Mouse (Mus musculus): ENCODE measurements around the gene Cygb.

DNA sequence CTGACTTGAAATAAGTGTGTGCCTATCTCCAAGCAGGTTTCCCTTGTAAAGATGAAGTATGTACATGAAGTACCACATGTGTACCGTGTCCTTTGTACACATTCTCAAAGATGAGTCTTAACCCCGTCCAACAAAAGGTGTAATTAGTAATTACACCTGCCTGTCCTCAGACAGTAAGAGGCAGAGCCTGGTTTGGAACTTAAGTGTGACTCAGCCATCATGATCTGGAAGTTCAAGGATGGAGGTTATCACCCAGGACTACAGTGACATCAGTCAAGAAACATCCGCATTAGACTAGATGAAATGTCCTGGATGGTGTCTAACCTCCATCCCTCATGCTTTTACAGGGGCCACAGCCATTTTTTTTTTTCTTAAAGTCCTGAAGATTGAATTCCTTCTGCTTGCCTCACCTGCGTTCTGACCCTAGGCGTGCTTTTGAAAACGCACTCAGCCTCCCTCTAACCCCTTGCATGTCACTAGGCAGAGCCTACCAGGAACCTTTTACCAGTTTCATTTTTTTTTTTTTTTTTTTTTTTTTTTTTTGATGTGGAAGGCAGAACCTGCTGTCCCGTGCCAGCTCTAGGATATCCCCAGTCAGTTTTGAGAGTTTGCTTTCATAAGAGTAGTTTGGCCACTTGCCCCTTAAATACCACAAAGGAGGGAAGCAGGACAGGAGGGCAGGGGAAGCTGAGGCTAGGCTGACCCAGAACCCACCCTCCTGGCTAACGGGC, 23.8 kb upstream of the Cygb start:
- TF ChIP-seq POLR2A (IDR thresholded peaks at IDR 0.05; ENCODE audit: borderline replicate concordance, low read depth, low read length) (no peak), CTCF (IDR thresholded peaks at IDR 0.05; ENCODE audit: low read depth, low read length) (no peak)
